Mouse (Mus musculus) olfactory bulb, adult 2 months (tissue): ENCODE data around the gene Tfeb.

Source experiments
- CTCF ChIP-seq: fragments of 200-500 bp; IDR thresholded peaks from 2 replicates; pipeline ENCODE4 v1.5.1; 2012; ENCODE audit warnings: low read depth, mild to moderate bottlenecking, low read length, moderate library complexity; ENCODE audit not compliant: insufficient read depth
- POLR2A ChIP-seq: fragments of 200-500 bp; IDR thresholded peaks from 2 replicates; pipeline ENCODE4 v1.6.1; 2012; ENCODE audit warnings: mild to moderate bottlenecking, low read depth, low read length, moderate library complexity; ENCODE audit not compliant: insufficient read depth

DNA sequence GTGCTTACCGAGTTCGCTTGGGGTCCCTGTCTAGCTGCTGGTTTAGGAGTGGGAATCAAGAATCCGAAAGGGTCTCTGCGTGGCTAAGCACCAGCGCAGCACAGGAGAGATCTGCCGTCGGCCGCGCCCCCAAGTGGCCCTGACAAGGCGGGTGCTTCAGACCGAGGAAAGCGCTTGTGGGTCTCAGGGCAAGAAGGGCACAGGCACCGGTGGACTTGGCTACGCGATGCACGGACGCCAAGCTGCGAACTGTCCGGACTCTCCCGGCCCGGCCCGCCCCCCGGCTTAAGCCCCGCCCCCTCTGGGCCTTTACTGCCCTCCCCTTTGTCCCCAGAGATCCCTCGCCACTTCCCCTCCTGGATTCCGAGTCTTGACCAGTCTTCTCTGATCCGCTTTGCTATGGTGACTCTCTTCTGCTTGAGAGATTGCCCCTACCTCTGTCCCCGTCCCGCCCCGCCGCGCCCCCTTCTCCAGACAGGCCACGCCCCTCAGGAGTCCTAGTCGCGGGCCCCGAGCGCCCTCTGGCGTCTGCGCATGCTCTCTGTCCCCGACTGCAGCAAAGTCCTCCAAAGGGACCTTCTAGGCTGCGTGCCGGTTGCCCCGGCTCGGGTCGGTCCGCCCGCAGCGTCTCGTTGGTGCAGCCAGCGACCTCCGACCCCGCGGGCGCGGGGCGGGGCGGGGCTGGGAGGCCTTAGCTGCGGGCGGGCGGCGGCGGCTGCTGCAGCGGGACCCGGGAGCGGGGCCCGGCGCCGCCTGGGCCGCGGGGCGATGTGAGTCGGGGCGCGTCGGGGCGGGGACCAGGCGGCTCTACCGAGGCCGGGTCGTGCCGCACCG is 42.1 kb upstream of the Tfeb start, which contains the start of gene Prickle4:
- peak; percentile 68 for TF ChIP-seq POLR2A
- peak; percentile 67 for TF ChIP-seq CTCF
